Mouse (Mus musculus): ENCODE results near the gene Zfp36l1. TPM values are rescaled to one million over a fixed set of nuclear protein-coding genes. Genes with fewer than 3 reads are reported as not detected.

Gene Zfp36l1
- polyA plus RNA-seq, 1 experiment from 2014 or later, result 52.3 TPM

DNA sequence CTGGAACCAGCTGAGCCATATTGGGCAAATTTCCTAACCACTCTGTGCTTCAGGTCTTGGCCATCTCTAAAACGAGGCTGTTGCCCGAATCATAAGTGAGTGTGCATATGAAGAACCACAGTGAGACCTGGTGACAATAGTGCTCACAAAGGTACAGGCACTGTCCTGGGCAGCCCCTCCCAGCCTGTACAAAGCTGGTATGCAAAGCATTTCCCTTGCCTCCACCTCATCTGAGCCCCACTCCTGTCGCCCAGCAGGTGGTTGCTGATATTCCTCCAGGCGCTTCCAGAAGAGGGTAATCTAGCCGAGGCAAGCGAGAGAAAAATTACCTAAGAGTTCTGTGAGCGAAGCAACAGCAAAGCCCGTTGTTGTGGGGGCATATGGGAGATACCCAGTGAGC, 21.7 kb downstream of the Zfp36l1 start:
- Histone ChIP-seq H3K4me1 (ENCODE audit: control insufficient read depth, insufficient read depth, low read length) (no peaks in the 10 kb centered on the region), H3K9ac (replicated peaks; ENCODE audit: low read length) (no peak overlapping the region), H3K4me3 (replicated peaks; ENCODE audit: low read depth, low read length) (no peak overlapping the region), H3K9me3 (ENCODE audit: control insufficient read depth, low read length) (no peaks in the 10 kb centered on the region), H3K4me2 (ENCODE audit: low read length) (no peak overlapping the region), H3K36me3 (ENCODE audit: control insufficient read depth, insufficient read depth, low read length) (no peaks in the 10 kb centered on the region), H3K27me3 (ENCODE audit: control insufficient read depth, insufficient read depth, low read length) (no peaks in the 10 kb centered on the region), H3K27ac (replicated peaks; ENCODE audit: low read depth, low read length) (no peak overlapping the region)
- no peak for ATAC-seq (ENCODE audit: low FRiP score, low TSS enrichment)
- WGBS, result 64% methylated on average over 8 of the region's 8 CpGs
- no peak for DNase-seq

DNA sequence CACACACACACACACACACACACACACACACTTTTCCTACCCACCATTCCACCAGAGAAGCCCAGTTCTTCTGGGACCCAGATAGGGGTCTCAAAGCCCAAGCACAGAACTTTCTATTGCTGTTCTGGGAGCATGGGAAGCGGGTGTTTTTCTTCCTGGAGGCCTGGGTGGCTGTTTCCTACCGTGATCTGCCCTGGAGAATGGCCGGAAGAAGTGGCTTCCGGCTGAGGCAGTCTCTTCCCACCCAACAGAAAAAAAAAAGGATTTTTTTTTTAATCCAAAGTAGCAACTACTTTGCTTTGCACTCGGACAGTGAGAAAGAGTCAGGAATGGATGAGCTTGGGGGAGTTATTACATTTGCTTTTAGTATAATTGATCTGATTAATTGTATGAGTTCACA, 22.3 kb downstream of the Zfp36l1 start:
- no peaks in the 10 kb centered on the region for H3K36me3 ChIP-seq (ENCODE audit: control insufficient read depth, insufficient read depth, low read length)
- DNase-seq (no peak), ATAC-seq (ENCODE audit: low FRiP score, low TSS enrichment) (no peak)
- WGBS, result 84% methylated on average over 5 of the region's 5 CpGs
- no peaks in the 10 kb centered on the region for H3K27me3 ChIP-seq (ENCODE audit: control insufficient read depth, insufficient read depth, low read length)
- H3K9me3 ChIP-seq (ENCODE audit: control insufficient read depth, low read length), result no peaks in the 10 kb centered on the region
- no peak overlapping the region for H3K9ac ChIP-seq (replicated peaks; ENCODE audit: low read length)
- no peak overlapping the region for H3K4me2 ChIP-seq (ENCODE audit: low read length)
- H3K4me1 ChIP-seq (ENCODE audit: control insufficient read depth, insufficient read depth, low read length), result no peaks in the 10 kb centered on the region
- H3K27ac ChIP-seq (replicated peaks; ENCODE audit: low read depth, low read length), result no peak overlapping the region
- H3K4me3 ChIP-seq (replicated peaks; ENCODE audit: low read depth, low read length), result no peak overlapping the region

DNA sequence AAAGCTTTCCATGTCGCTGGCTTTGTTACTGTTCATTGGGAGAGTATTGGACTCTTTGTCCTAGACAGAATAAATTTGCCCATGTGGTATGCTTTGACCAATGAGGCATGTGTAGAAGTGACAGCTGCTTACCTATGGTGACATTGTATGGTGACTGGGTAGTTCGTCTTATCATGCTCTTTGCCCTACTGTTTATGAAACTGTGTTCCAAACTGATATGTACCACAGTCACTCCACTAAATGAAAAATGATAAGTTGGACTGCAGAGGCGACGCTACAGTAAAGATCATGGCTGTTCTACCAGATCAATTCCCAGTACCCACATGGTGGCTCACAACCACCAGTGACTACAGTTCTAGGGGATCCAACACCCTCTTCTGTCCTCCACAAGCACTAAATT, 24.7 kb downstream of the Zfp36l1 start:
- no peaks in the 10 kb centered on the region for H3K9me3 ChIP-seq (ENCODE audit: control insufficient read depth, low read length)
- DNase-seq, result no peak
- no peak for ATAC-seq (ENCODE audit: low FRiP score, low TSS enrichment)
- no peak overlapping the region for H3K27ac ChIP-seq (replicated peaks; ENCODE audit: low read depth, low read length)
- no peak overlapping the region for H3K4me2 ChIP-seq (ENCODE audit: low read length)
- no peak overlapping the region for H3K9ac ChIP-seq (replicated peaks; ENCODE audit: low read length)
- H3K36me3 ChIP-seq (ENCODE audit: control insufficient read depth, insufficient read depth, low read length), result no peaks in the 10 kb centered on the region
- H3K4me3 ChIP-seq (replicated peaks; ENCODE audit: low read depth, low read length), result no peak overlapping the region
- WGBS, result 89% methylated on average over 4 of the region's 4 CpGs
- no peaks in the 10 kb centered on the region for H3K27me3 ChIP-seq (ENCODE audit: control insufficient read depth, insufficient read depth, low read length)
- H3K4me1 ChIP-seq (ENCODE audit: control insufficient read depth, insufficient read depth, low read length), result no peaks in the 10 kb centered on the region

DNA sequence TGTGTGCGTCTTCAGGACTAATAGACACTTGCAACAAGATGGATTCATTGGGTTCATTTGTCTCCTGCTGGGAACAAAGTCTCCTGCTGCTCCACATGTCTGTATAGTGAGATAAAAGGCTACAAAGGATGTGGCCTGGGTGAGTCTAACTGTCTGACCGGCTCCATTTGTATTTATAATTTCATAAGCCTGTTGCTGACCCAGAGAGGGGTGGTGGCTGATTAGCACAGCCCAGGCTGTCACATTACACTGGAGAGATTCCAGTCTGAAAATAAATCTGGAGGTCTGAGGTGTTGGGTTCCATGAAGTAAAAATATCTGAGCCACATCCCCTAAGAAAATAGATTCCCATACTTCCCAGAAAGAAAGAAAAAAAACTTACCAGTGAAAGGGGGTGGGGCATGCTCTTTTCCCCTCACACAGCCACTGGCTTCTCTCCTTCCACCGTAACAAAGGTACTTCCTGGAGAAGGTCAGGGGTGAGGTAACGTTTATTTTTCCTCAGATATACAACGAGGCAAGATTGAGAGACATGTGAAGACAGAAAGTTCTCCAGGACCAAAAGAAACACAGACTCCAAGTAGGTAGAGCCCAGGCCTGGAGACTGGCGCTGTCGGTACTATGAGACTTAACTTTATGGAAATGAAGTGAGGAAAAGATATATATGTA, 28.2 kb downstream of the Zfp36l1 start:
- Histone ChIP-seq H3K9ac (replicated peaks; ENCODE audit: low read length) (no peak overlapping the region), H3K4me1 (ENCODE audit: control insufficient read depth, insufficient read depth, low read length) (no peaks in the 10 kb centered on the region), H3K4me3 (replicated peaks; ENCODE audit: low read depth, low read length) (no peak overlapping the region), H3K27me3 (ENCODE audit: control insufficient read depth, insufficient read depth, low read length) (no peaks in the 10 kb centered on the region), H3K36me3 (ENCODE audit: control insufficient read depth, insufficient read depth, low read length) (no peaks in the 10 kb centered on the region), H3K27ac (replicated peaks; ENCODE audit: low read depth, low read length) (no peak overlapping the region), H3K4me2 (ENCODE audit: low read length) (no peak overlapping the region), H3K9me3 (ENCODE audit: control insufficient read depth, low read length) (no peaks in the 10 kb centered on the region)
- ATAC-seq (ENCODE audit: low FRiP score, low TSS enrichment) (no peak), DNase-seq (no peak)
- 62% methylated on average over 7 of the region's 7 CpGs for WGBS

DNA sequence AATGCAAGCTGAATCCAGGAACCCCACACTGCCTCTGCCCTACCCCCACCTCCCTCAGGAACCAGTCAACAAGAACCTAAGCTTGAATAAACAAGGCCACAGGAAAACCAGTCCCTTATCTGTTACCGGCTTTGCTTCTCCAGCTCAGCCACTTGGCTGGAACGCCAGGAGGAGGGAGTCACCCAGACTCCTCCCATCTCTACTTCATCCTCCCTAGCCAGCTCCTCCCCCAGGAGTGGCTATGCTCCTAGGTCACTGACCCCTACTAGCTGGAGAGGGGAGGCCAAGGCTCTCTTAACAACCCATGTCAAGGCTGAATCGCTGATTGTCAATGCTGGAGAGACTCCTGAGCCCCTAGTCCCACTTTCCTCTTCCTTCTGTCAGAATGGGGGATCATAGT, 28.9 kb downstream of the Zfp36l1 start:
- Histone ChIP-seq H3K9ac (replicated peaks; ENCODE audit: low read length) (no peak overlapping the region), H3K4me1 (ENCODE audit: control insufficient read depth, insufficient read depth, low read length) (no peaks in the 10 kb centered on the region), H3K4me3 (replicated peaks; ENCODE audit: low read depth, low read length) (no peak overlapping the region), H3K27ac (replicated peaks; ENCODE audit: low read depth, low read length) (no peak overlapping the region), H3K9me3 (ENCODE audit: control insufficient read depth, low read length) (no peaks in the 10 kb centered on the region), H3K4me2 (ENCODE audit: low read length) (no peak overlapping the region), H3K36me3 (ENCODE audit: control insufficient read depth, insufficient read depth, low read length) (no peaks in the 10 kb centered on the region), H3K27me3 (ENCODE audit: control insufficient read depth, insufficient read depth, low read length) (no peaks in the 10 kb centered on the region)
- WGBS, result 9% methylated on average over 3 of the region's 3 CpGs
- ATAC-seq (ENCODE audit: low FRiP score, low TSS enrichment) (no peak), DNase-seq (no peak)

DNA sequence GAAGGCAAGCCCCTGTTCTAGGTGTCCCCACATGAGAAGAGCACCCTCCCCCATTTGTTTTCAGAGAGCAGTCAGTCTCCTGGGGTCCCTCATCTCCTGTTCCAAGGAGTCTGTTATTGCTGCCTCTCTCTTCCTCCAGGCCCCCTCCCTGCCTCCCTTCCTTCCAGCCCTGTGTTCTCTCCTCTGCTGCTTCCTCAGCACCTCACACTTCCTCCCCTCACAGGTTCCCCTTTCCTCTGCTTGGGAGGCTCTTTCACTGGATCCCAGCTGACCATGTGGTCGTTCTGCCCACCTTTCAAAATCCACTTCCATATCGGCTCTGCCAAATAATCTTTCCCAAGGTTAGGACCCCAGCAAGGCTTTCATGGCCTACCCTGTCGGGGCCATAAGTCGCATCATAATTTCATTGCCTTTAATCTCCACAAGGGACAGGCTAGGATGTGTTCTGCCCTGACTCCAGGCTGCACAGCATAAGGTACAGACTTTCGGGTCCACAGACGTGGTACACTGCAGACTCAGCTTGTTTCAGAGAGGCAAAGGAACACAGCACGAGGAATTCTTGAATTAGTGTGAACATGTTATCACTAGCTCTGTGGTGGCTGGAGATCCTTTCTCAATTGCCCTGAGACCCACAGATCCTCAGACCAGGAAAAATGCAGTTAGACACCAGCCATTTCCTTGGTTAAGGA, 29.5 kb downstream of the Zfp36l1 start:
- no peaks in the 10 kb centered on the region for H3K9me3 ChIP-seq (ENCODE audit: control insufficient read depth, low read length)
- no peak overlapping the region for H3K27ac ChIP-seq (replicated peaks; ENCODE audit: low read depth, low read length)

DNA sequence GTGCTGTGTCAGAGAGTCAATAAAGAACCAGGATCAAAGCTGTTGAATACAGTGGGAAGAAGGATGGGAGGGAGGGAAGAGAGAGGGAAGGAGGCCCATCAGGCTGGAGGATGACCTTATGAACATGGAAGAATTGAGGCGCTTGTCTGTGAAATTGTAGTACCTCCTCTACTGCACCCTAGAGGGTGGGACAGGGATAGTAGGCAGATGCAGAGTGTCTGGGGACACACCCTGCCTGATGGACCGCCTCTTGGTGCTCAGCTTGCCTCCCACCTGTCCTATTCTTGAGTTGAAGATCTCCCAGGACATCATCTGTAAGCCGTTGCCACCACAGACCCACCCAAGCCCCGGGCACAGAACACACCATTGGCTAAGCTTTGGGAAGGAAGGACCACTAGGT, 30.1 kb downstream of the Zfp36l1 start:
- Histone ChIP-seq H3K4me2 (ENCODE audit: low read length) (no peak overlapping the region), H3K4me3 (replicated peaks; ENCODE audit: low read depth, low read length) (no peak overlapping the region), H3K9ac (replicated peaks; ENCODE audit: low read length) (no peak overlapping the region), H3K4me1 (ENCODE audit: control insufficient read depth, insufficient read depth, low read length) (no peaks in the 10 kb centered on the region), H3K36me3 (ENCODE audit: control insufficient read depth, insufficient read depth, low read length) (no peaks in the 10 kb centered on the region), H3K9me3 (ENCODE audit: control insufficient read depth, low read length) (no peaks in the 10 kb centered on the region), H3K27me3 (ENCODE audit: control insufficient read depth, insufficient read depth, low read length) (no peaks in the 10 kb centered on the region), H3K27ac (replicated peaks; ENCODE audit: low read depth, low read length) (no peak overlapping the region)
- DNase-seq, result no peak
- no peak for ATAC-seq (ENCODE audit: low FRiP score, low TSS enrichment)
- 93% methylated on average over 4 of the region's 4 CpGs for WGBS

More for the DNA sequence above, 29.5 kb downstream of the Zfp36l1 start:
- Histone ChIP-seq H3K9ac (replicated peaks; ENCODE audit: low read length) (no peak overlapping the region), H3K36me3 (ENCODE audit: control insufficient read depth, insufficient read depth, low read length) (no peaks in the 10 kb centered on the region), H3K4me1 (ENCODE audit: control insufficient read depth, insufficient read depth, low read length) (no peaks in the 10 kb centered on the region), H3K27me3 (ENCODE audit: control insufficient read depth, insufficient read depth, low read length) (no peaks in the 10 kb centered on the region), H3K4me2 (ENCODE audit: low read length) (no peak overlapping the region), H3K4me3 (replicated peaks; ENCODE audit: low read depth, low read length) (no peak overlapping the region)
- DNase-seq (no peak), ATAC-seq (ENCODE audit: low FRiP score, low TSS enrichment) (no peak)
- 69% methylated on average over 7 of the region's 7 CpGs for WGBS

DNA sequence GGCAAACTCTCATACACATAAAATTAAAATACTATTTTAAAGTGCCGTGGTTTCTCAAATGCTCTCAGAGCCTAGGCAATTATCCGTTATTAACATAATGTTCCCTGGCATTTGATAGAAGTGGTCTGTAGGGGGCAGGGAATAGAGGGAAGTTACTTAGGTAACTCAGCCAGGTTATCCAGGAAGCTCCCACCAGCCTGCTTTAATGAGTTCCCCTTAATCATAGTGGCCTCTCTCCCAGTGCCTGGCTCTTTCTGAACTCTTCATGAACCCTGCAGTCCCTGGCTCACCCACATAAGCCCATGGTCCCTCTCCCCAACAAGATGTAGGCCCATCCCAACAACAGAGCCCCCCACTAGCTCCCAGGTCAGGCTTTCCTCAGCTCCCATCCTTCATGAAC, 31.4 kb downstream of the Zfp36l1 start:
- Histone ChIP-seq H3K36me3 (ENCODE audit: control insufficient read depth, insufficient read depth, low read length) (no peaks in the 10 kb centered on the region), H3K9ac (replicated peaks; ENCODE audit: low read length) (no peak overlapping the region), H3K27ac (replicated peaks; ENCODE audit: low read depth, low read length) (no peak overlapping the region), H3K4me3 (replicated peaks; ENCODE audit: low read depth, low read length) (no peak overlapping the region), H3K27me3 (ENCODE audit: control insufficient read depth, insufficient read depth, low read length) (no peaks in the 10 kb centered on the region), H3K9me3 (ENCODE audit: control insufficient read depth, low read length) (no peaks in the 10 kb centered on the region), H3K4me2 (ENCODE audit: low read length) (no peak overlapping the region), H3K4me1 (ENCODE audit: control insufficient read depth, insufficient read depth, low read length) (no peaks in the 10 kb centered on the region)
- WGBS, result 91% methylated on average over 2 of the region's 2 CpGs
- DNase-seq (no peak), ATAC-seq (ENCODE audit: low FRiP score, low TSS enrichment) (no peak)

DNA sequence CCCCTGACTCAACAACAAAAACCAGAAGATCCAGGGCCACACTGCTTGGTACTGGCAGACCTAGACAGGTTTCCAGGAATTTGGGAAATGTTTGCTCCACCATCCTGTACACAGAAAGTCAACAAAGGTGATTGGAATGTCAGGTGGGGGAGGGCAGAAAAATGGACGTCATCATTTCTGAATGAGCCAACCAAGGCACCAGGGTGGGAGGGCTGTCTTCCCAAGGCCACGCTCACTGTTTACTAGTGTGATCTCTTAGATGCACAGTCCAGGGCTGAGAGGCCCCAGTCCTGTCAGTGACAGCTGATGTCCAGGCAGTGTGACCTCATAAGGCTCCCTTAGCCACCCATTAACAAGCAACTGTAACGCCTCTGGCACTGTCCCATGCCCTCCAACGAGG, 32.9 kb downstream of the Zfp36l1 start:
- ATAC-seq (ENCODE audit: low FRiP score, low TSS enrichment) (no peak), DNase-seq (no peak)
- Histone ChIP-seq H3K4me1 (ENCODE audit: control insufficient read depth, insufficient read depth, low read length) (no peaks in the 10 kb centered on the region), H3K9me3 (ENCODE audit: control insufficient read depth, low read length) (no peaks in the 10 kb centered on the region), H3K9ac (replicated peaks; ENCODE audit: low read length) (no peak overlapping the region), H3K27me3 (ENCODE audit: control insufficient read depth, insufficient read depth, low read length) (no peaks in the 10 kb centered on the region), H3K36me3 (ENCODE audit: control insufficient read depth, insufficient read depth, low read length) (no peaks in the 10 kb centered on the region), H3K4me3 (replicated peaks; ENCODE audit: low read depth, low read length) (no peak overlapping the region), H3K27ac (replicated peaks; ENCODE audit: low read depth, low read length) (no peak overlapping the region), H3K4me2 (ENCODE audit: low read length) (no peak overlapping the region)
- WGBS, result 87% methylated on average over 4 of the region's 4 CpGs
